Mouse (Mus musculus) layer of hippocampus, adult 8-10 months (tissue): Measurements from ENCODE around the gene Shroom2. TPM values are rescaled to one million over a fixed set of nuclear protein-coding genes. Genes with fewer than 3 reads are reported as not detected.
"Not testable (repeated sequence)": the region's sequence is repeated elsewhere in the genome, so short reads cannot be mapped to it uniquely, and the experiment has no call there.

Experiments used
- DNase-seq, 2 experiments: peaks; one replicate each; pipeline ENCODE4 v3.0.0; 2022; ENCODE audit warnings: low spot score in 2 of 2
- total RNA-seq, 4 experiments: library from RNA; stranded (reverse); gene quantifications; 2 replicates each; pipeline ENCODE4 v1.2.4; 2022

Shroom2 gene
- total RNA-seq, result 10 to 100 TPM; 75.8 to 93.8 (median 82.7) TPM

DNA sequence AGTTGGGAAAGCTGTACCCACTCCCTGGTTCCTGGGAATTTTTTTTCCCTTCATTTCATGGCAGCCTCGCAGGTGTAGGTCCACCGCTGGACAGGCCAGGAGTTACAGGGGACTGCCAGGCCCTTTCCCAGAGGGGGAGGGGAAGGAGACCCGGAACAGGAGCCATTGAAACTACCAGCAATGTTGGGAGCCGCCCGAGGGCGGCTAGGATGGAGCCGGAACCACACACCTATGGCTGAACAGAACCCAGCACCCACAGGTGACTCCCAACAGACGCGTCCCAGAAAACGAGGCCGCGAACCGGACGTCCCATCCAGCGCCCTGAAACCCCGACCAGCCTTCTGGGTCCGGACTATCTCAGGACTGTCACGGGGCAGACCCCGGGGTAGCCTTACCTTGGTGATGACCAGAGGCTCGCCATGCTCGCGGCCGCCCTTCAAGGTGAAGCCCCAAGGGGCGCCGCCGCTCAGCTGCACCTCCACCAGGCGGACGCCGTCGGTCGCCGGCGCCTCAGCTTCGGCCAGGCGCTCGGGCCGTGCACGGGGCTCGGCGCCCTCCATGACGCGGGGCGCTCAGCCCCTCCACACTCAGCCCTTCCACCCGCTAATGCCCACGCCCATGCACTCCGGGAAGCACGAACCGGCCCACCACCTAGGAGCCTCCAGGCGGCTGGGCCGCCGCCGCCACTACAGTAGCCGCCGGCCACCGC, at the start of gene Shroom2:
TSS of gene Shroom2 (minus strand) at position 575 of the 709 bp plus-strand sequence.
- no peak for DNase-seq

DNA sequence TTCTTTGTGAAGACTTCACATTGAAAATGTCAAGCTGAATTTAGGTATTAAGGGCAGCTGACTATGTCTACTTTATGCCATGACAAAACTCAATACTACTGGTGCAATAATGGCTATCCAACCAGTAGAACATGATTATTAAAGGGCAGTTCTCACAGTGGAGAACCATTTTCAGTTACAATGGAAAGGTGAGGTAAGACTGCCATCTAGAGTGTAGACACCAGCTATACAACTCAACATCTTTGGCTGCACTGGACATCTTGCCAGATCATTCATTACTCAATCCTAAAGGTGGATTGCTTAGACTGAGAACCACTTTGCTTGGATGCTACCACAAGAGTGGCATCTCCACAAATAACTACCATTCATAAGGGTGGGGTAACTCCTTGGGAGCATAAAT, 49.7 kb upstream of the Shroom2 start:
- no peak for DNase-seq

DNA sequence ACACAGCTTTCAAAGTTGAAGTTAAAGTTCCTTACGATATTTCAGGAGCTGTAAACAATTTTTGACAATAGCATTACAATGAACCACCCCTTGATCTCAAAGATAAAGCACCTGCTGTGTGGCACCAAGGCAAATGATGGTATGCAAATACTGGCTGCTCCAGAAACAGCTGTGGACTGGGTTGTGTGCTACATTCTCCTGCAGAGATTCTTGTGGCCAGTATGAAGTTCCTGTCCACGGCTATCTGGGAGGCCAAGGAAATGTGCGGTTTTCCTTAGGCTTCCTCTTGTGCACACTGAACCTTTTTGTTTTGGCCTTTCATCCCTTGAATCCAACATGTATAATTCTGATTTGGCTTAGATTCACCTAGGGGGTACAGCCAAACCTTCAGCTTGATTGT, 44.1 kb upstream of the Shroom2 start:
- DNase-seq, result no peak

DNA sequence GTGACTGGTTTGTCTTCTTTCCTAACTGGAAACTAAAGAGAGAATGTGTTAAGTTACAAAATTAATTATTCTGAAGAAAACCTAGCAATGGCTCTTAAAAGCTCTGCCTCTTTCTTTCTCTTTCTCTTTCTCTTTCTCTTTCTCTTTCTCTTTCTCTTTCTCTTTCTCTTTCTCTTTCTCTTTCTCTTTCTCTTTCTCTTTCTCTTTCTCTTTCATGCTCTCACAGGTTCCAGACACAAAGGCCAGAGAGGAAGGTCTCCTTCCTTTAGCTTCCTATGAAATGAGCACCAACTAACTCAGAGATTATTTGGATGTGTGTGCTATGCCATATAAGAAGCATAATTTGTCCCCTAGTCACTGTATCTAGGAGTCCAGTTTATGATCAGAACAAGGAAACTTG, 36.1 kb upstream of the Shroom2 start:
- no peak for DNase-seq

DNA sequence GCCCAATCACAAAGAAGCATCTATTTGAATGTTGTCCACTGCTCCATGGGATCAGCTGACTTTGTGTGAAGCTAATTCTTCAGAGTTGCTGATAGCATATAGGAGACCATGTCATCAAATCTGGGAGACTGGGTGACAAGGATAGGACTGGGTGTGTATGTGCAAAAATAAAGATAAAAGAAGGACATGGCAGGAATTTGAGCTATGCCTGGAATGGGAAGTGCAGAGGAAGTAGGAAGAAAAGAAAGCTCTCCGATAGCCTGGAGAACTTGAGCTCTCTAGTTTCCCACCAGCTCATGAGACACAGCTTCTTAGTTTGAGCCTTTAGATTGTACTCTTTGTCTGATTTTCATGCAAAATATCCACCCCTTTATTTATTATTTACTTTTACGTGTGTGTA, 19.3 kb upstream of the Shroom2 start:
- no peak for DNase-seq

DNA sequence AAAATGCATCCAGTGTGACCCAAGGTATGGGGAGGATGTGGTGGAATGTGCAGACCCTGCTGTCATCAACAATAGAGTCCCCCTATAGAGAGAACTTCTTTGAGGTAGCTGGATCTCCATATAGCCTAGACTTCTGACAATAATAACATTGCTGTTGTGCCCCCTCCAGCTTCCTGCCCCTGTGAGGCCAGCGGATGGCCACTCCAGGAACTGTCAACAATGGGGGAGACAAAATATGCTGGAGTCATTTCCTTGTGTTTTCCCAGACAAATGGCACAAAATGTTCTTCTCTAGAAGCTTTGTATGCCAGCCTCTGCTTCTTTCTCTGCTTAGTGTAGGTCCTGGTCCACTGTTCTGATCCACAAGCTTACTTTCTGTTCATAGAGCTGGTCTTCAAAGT, 18.9 kb upstream of the Shroom2 start:
- DNase-seq, result no peak

DNA sequence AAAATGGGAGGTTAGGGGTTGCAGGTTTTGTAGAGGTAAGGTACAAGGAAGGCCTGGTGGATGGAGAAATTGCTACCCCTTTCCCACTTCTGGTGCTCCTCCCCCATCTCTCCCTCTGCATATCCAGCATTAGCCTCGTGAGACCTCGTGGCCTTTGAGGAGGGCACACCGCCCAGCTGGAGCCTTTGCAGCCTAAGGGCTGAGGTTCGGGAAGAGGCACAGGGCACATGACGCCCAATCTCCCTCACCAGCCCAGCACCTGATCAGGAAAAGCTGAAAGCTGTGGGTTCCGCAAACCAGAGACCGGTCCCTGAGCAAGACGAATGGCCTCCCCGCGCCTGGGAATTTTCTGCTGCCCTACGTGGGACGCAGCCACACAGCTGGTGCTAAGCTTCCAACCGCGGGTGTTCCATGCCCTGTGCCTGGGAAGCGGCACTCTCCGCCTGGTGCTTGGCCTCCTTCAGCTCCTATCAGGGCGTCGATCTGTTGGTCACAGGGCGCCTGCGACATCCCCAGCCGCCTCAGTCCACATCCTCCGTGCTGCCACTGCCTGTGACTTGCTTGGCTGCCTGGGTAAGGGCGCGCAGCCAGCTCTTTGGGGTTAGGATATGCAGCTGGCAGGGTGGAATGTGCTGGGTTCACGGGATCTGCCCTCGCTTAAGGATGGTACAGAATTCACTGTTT, 12.6 kb upstream of the Shroom2 start, which contains the start of gene Gpr143:
TSS of gene Gpr143 (plus strand) at position 202 of the 684 bp plus-strand sequence.
- DNase-seq, result peak in 1 of 2 experiments; percentile 2

DNA sequence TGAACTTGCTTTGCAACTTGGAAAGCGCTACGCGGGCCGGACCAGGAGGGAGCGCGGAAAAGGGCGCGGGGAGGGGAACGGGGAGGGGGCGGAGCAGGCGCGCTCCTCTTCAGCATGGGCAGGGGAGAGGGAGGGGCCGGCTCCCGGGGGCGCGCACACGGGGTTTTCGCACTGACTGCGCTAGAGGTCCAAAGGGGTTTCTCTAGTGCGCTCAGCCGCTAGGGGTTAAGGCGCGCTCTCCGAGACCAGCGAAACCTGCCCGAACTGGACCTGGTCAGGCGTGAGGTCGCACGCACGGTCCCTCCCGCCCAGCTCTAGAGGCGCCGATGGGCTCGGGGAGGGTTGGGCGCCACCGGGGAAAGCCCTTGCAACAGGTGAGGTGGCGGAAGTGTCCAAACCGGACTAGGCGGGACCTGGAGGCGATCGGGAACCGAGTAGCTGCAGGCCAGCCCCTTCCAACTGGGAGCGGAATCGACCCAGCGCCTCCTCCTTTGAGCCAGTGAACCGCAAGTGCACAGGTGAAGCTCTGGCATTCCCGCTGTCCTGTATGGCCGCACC, 414 bp upstream of the Shroom2 start:
- no peak for DNase-seq

DNA sequence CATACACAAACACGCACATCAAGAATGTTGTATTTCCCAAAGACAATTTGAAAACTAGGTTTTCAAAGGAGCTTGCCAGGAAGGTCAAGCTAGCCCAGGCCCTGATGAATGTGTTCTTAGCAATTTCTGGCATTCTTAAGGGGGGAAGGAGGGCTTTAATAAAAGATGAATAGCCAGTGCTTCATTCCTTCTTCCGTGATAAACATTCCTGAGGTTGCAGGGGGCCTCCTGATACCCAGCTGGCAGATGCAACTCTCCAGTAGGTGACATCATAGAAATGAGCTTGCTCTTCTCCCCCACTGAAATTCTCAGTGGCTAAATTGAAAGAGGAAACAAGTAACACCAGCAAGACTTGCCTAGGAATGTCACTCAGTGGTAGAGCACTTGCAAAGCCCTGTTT, 5.1 kb downstream of the Shroom2 start:
- no peak for DNase-seq

DNA sequence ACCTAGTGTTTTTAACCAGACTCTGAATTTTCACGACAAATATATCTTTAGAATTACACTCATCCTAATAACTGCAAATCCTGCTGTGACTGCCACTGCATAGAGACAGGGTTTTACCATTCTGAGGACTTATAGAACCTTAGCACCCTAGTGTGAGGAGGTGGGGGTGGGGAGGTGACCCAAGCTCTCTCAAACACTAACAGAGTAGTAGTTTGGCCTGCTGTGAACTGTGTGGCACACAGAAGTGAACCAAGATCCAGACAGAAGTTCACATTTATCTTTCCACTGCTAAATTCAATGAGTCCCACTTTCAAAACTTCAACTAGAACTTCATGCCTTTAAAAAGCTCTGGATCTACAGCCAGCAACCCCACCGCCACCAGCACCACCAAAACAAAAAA, 6.4 kb downstream of the Shroom2 start:
- no peak for DNase-seq

DNA sequence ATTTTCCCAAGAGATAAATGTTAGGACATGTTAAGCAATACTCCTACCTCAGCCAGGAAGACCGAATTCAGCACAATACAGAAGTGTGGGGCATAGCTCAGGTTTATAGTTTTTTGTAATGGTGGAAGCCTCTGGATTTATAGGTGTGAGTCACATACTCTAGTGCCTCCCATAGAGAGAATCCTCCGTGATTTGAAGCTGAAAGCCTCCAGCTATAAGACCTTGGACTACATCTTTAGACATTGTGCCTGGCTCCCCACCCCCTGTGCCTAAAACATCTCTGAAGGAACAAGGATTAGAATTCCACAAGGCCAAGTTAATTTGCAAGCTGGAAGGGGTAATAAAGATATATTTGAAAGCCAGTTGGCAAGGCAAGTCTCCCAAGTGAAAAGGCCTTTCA, 6.8 kb downstream of the Shroom2 start:
- DNase-seq, result no peak

DNA sequence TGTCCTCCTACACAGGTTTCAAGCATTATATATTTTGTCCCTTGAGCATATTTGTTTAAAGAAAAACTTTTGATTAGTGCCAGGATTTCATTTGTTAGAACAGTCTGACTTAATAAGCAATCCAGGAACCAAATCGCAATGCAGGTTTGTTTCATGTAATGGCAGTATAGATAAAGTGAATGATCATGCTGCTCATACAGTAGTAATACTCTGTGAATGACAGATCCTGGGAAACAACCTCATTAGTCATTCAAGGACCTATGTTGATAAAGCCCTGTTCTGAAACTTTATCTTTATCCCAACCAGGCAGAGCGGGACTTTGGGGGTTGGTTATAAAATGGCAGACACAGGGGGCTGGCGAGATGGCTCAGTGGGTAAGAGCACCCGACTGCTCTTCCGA, 13.0 kb downstream of the Shroom2 start:
- DNase-seq, result no peak

DNA sequence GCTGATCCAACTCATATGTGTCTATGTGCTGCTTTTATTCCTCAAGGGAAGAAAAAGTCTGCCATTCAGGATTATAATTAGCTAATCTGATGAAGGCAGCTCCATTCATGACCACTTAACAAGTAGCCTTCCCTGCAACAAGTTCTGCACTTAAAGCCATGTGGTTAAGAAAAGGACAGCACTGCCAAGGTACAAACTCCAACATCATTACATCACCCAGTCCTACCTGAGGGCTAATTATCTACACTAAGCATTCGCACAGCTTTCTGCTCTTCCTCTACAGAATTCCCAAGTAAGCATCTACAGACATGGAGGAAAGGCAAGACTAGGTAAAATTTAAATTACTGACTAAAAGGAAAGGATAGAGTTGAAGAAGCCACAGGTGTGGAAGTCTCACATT, 13.4 kb downstream of the Shroom2 start:
- DNase-seq, result no peak

DNA sequence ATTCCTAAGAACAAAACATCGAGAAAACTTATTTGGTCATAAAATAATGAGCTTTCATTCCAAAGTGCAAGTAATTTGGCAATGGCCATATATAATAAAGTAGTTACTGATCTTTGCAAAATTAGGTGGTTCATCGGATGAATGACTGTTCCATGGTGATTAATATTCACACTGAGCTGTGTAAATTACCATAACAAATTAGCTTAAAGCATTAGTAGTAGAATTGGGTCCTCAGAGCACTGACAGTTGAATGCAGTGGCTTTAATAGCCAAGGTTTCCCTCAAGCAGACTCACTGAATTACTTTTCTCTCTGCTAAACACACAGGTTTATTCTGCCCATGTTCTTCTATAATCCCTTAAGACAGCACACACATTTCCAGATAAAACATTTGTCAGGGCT, 23.3 kb downstream of the Shroom2 start:
- DNase-seq, result no peak

DNA sequence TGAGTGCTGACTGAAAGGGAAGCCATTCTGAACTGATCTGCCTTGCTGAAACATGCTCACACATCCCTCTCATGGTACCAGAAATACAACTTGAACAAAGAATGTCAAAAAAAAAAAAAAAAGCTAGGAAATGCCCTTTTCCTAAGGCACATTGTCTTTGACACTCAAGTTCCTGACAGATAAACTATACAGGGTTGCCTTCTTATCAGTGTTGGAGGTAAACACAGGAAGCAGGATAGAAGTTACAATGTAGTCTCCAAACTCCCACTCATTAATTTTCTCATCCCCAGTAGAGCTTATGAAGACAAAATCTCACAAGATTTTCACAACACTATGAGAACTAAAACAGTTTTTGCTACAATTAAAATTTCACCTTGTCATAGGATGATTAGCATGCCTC, 25.6 kb downstream of the Shroom2 start:
- no peak for DNase-seq

DNA sequence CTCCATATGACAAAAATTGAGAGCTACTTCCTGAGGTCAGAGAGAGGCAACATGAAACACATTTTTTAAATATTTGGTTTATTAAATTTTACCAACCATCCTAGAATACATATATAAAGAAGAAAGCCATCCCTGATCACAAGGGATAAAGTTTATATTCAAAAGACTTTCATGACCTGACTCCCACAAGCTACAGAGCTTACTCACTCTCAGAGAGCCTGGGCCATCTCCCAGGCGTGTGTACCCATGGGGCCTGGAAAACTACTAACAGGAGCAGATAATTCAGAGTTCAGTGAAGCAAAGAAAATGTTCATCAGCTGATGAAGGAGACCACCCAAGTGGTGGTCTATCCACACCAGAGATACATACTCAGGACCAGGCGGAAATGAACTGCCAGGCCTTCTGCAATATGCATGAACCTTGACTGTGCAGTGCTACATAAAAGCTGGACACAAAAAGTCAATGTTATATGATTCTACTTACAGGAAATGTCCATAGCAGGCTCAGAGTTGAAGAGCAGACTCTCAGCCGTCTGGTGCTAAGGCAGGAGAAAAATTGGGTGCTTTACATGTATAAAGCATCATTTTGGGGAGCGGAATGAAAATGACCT, 30.4 kb downstream of the Shroom2 start:
- DNase-seq, result no peak

DNA sequence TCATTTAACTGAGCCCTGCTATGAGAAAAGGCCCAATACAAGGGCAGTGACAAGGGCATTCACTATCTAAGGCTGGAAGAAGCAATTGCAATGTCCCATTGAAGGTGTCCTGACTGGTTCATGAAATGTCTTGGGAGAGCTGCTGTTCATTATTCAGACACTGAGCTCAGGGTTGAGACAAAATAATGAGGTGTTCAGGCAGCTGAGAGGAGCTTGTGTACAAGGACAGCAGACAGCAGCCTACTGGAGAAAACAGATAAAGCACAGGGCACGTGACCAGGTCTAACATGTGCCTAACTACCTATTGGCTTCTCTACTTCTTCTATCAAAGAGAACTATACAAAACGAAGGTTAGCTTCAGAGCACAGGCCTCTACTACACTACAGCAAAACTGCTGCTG, 31.1 kb downstream of the Shroom2 start:
- DNase-seq, result no peak

DNA sequence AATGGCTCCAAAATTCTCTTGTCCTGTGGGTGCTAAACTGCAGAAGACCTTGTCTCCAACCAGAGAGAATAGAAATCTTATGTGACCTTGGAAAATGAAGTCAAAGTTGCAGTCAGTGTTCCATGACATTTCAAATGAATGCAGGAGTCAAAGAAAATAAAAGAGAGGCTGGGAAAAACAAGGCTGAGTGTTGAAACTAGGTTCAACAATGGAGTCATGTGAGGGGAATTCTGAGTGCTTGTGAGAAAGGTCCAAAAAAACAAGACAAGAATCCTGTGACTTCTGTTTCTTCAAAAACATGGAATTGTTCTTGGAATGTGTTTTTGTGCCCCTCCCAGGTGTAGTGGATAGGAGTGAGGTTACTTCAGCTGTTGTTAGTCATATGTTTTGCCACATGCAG, 34.0 kb downstream of the Shroom2 start:
- DNase-seq, result no peak

DNA sequence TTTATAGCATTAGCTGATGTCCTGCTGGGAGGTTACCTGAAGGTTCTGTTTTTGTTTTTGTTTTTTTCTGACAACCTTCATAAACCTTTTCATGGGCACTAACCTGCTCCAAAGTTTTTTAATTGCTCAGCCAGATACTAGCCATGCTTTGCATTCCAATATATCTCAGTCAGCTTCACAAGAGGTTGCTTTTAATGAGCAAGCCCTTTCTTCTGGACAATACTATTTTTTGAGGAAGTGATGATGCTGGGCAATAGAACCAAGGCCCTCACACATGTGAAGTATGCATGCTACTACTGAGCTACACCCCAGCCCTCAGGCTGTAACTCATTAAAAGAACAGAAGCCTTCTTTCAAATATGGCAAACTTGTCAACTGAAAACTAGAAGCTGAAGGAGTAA, 52.6 kb downstream of the Shroom2 start:
- DNase-seq, result no peak

DNA sequence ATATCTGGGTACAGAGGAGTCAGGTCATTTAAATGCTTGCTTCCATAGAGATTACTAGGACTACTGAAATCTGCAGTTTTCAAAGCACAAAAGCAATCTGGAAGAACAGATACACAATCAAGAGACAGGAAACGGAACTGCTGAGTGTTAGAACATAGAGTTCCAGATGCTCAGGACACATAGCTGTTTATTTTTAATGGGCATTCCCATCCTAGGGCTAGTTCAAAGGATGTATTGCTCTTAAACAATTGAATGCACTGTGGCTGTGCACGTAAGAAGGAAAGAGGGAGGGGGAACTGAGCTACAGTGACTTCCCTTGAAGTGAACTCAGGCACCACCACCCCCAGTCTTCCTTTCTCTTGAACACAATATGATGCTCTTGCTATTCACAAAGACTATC, 58.5 kb downstream of the Shroom2 start:
- not testable (repeated sequence) for DNase-seq

DNA sequence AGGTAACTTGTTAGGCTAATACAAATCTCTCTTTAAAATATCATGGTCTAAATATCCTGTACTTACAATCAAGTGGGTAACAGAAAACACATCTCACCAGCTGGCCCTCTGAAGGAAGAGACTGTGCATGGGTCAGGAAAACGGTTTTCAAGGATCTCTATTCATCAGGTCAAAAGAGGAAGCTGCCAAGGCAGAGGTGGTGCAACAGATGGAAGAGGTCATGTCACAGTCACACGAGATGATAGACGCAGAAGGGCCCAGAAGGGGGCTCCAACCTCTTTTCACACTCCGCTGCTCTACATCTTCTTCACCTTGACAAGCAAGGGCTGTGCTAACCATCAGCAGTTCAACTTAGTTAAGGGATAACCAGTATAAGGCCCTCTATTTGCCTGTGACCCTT, 60.9 kb downstream of the Shroom2 start:
- no peak for DNase-seq

DNA sequence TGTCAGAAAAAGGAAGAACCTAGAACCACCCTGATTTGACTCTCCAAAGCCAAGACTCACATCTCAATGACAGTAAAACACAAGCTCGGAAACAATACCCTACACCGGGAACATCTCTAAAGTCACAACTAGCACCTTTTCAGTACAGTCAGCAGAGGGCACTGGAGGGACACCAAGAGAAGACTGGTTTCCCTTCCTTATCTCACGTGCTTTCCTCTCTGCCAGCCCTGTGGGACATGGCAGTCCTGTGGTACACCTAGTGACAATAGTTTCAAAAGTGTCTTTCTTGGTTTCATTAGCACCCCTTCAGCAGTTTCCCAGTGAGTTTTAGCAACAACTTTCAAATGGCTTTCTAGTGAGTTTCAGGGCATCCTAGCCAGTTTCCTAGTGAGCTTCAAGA, 63.9 kb downstream of the Shroom2 start:
- peak; percentile 5 to 7 for DNase-seq
